Mouse (Mus musculus) midbrain, embryonic 10.5 days (tissue): ENCODE measurements at regions not wholly inside any gene's neighbourhood (a gene's known extent, or its start where the extent isn't known, plus 50 kb on each side); places are given as distances from the start of the nearest gene placed in this dataset.

Source experiments
- DNase-seq: peaks from one replicate; pipeline ENCODE4 v3.0.0-alpha.2; 2017; ENCODE audit warnings: low spot score
- H3K27ac ChIP-seq: fragments of 300-500 bp; sonication (generic); replicated peaks from 2 replicates; pipeline ENCODE4 v1.5.1; 2016; ENCODE audit warnings: mild to moderate bottlenecking
- H3K27me3 ChIP-seq: fragments of 300-500 bp; sonication (generic); 2 replicates; pipeline ENCODE4 v1.6.1; 2016; ENCODE audit warnings: low read depth, mild to moderate bottlenecking; ENCODE audit not compliant: poor library complexity, severe bottlenecking
- H3K36me3 ChIP-seq: fragments of 300-500 bp; sonication (generic); 2 replicates; pipeline ENCODE4 v1.6.1; 2016; ENCODE audit warnings: mild to moderate bottlenecking, moderate library complexity
- H3K4me1 ChIP-seq: fragments of 300-500 bp; sonication (generic); 2 replicates; pipeline ENCODE4 v1.6.1; 2016
- H3K4me3 ChIP-seq: fragments of 300-500 bp; sonication (generic); 2 replicates; pipeline ENCODE4 v1.5.1; 2016; ENCODE audit warnings: mild to moderate bottlenecking, moderate library complexity
- H3K9me3 ChIP-seq: fragments of 300-500 bp; sonication (generic); replicated peaks from 2 replicates; pipeline ENCODE4 v1.6.1; 2016; ENCODE audit warnings: mild to moderate bottlenecking
- whole genome bisulfite sequencing: fragments of 180-500 bp; shearing (Covaris S2); methylation state at CpG from one replicate; pipeline ENCODE4 v1.1.7; 2016; 5-methylcytosine and 5-hydroxymethylcytosine counted together

DNA sequence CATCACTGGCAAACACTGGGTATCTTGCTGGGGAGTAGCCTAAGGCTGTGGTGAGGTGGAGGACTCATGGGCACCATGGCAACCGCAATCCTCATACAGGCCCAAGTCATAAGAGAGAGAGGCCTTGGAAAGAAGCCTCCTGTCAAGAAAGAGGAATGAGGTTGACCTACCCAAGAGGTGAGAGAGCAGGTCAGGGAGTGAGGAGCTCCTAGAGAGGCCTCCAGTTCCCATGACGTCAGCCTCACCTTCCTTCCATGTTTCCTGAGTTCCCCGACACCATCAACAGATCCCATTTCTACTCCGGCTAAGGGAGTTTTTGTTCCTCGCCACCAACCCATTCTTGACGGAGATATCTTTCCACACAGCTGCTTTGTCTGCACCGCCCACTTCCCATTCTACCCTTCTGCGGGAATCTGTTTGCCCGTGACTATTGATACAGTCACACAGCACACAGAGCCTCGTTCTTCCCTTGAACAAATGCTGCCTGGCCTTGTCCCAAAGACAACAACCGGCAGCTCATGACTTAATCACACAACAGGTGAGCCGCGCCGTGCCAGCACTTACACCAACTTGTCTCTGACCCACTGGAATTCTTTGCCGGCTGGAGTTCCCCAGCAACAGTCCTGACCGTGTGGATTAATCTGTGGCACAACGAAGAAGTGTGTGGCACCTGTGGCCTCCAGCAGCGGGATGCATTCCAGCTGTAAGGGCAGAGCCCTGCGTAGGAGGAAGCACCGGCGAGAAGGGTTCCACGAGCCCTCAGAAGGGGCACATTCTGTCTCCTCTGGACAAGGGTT lies 111.8 kb upstream of the Rreb1 start:
- 83% methylated on average over 22 of the region's 22 CpGs for WGBS
- no peak for DNase-seq
- H3K27me3 ChIP-seq: no peaks in the 10 kb centered on the region
- peaks cover 5% of the 10 kb centered on the region; the same call in 1 of the 2 replicates for H3K4me1 ChIP-seq
- H3K9me3 ChIP-seq: no peaks in the 10 kb centered on the region
- no peak overlapping the region for H3K27ac ChIP-seq
- H3K4me3 ChIP-seq: no peak overlapping the region
- H3K36me3 ChIP-seq: no peaks in the 10 kb centered on the region

DNA sequence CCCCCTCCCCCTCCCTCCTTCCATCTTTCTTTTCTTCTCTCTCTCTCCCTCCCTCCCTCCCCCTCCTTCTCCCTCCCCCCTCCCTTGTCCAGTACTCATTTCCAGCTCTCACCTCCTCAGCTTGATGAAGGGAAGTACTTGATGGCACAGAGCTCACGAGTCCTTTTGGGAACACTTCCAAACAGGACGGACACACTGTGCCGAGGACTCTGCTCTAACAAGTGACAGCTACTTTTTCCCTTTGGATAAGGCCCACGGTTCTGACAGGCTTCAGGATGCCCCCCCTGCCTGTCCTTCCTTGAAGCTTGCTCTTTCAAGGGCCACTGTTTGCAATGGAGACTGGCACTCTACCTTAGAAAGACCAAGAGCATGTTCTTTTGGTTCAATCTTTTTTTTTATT lies 110.8 kb upstream of the Rreb1 start:
- 77% methylated on average over 4 of the region's 4 CpGs for WGBS

DNA sequence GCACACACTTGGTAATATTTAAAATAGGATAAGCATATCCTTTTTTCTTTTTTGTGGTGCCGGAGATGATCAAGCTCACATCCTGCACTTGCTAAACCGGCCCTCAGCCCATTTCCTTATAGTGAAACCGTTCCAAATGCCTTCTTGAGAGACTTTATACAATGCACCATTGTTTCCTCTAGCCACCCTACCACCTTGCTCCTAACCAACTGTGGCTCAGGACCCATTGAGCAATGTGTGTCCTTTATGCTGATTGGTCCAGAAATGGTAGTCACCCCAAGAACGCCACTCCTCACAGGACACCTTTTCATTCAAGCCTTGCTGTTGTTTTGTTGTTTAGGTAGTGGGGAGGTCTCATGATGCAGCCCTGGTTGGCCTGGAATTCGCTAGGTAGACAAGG lies 110.3 kb upstream of the Rreb1 start:
- H3K36me3 ChIP-seq: no peaks in the 10 kb centered on the region
- no peak overlapping the region for H3K27ac ChIP-seq
- H3K4me3 ChIP-seq: no peak overlapping the region
- DNase-seq: no peak
- no peaks in the 10 kb centered on the region for H3K9me3 ChIP-seq
- 86% methylated on average over 5 of the region's 5 CpGs for WGBS
- H3K27me3 ChIP-seq: no peaks in the 10 kb centered on the region
- peaks cover 5% of the 10 kb centered on the region; the same call in 1 of the 2 replicates for H3K4me1 ChIP-seq

More for the DNA sequence above, 110.8 kb upstream of the Rreb1 start:
- no peak for DNase-seq
- Histone ChIP-seq H3K4me1 (peaks cover 5% of the 10 kb centered on the region; the same call in 1 of the 2 replicates), H3K9me3 (no peaks in the 10 kb centered on the region), H3K4me3 (no peak overlapping the region), H3K27me3 (no peaks in the 10 kb centered on the region), H3K36me3 (no peaks in the 10 kb centered on the region), H3K27ac (no peak overlapping the region)

DNA sequence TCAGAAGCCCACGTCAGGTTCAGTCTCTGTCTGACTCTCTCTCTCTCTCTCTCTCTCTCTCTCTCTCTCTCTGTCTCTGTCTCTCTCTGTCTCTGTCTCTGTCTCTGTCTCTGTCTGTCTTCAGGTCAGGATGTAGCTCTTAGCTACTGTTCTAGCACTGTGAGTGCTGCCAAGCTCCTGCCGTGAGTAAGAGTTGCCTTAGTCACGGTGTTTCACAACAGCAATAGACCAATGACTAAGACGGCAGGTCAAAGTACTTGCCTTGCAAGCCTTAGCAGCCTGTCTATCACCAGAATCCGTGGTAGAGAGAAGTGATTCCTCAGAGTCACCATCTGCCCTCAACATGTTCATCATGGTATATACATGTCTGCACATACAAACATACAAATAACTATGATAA lies 107.1 kb upstream of the Rreb1 start:
- 85% methylated on average over 5 of the region's 5 CpGs for WGBS
- Histone ChIP-seq H3K4me1 (peaks cover 5% of the 10 kb centered on the region; the same call in 1 of the 2 replicates), H3K27ac (no peak overlapping the region)

GRCm38 (mm10) chr13:37674676-37675350 lies 103.4 kb upstream of the Rreb1 start:
- no peak overlapping the region for H3K27ac ChIP-seq
- no peak for DNase-seq
- no peaks in the 10 kb centered on the region for H3K36me3 ChIP-seq
- no peaks in the 10 kb centered on the region for H3K4me1 ChIP-seq
- no peaks in the 10 kb centered on the region for H3K9me3 ChIP-seq
- 81% methylated on average over 12 of the region's 12 CpGs for WGBS
- H3K27me3 ChIP-seq: no peaks in the 10 kb centered on the region
- no peak overlapping the region for H3K4me3 ChIP-seq

More for the DNA sequence above, 107.1 kb upstream of the Rreb1 start:
- Histone ChIP-seq H3K36me3 (no peaks in the 10 kb centered on the region), H3K27me3 (no peaks in the 10 kb centered on the region), H3K9me3 (no peaks in the 10 kb centered on the region), H3K4me3 (no peak overlapping the region)
- no peak for DNase-seq

DNA sequence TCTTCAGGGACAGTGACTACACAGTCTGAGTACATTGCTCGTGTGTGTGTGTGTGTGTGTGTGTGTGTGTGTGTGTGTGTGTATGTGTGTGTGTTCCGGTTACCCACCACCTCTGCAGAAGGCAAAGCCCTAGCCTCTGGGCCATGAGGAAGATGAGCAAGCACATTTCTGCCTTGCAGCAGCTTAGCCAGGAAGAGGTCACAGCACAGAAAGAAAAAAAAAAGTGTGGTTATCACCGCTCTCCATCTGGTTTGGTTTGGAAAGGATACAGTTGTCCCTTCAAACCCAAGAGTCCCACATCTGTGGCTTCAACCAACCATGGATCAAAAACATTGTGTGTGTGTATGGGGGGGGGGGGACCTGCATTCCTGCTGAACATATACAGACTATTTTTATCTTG lies 102.5 kb upstream of the Rreb1 start:
- no peak for DNase-seq
- Histone ChIP-seq H3K27ac (no peak overlapping the region), H3K4me1 (peaks cover 2% of the 10 kb centered on the region), H3K9me3 (no peaks in the 10 kb centered on the region), H3K4me3 (no peak overlapping the region), H3K27me3 (no peaks in the 10 kb centered on the region), H3K36me3 (no peaks in the 10 kb centered on the region)
- WGBS: 90% methylated on average over 3 of the region's 3 CpGs

GRCm38 (mm10) chr13:37676912-37677311 lies 101.3 kb upstream of the Rreb1 start:
- no peaks in the 10 kb centered on the region for H3K36me3 ChIP-seq
- H3K4me1 ChIP-seq: peaks cover 7% of the 10 kb centered on the region
- WGBS: 90% methylated on average over 6 of the region's 6 CpGs
- H3K27ac ChIP-seq: no peak overlapping the region
- no peak for DNase-seq
- H3K9me3 ChIP-seq: no peaks in the 10 kb centered on the region
- H3K4me3 ChIP-seq: no peak overlapping the region
- H3K27me3 ChIP-seq: no peaks in the 10 kb centered on the region

DNA sequence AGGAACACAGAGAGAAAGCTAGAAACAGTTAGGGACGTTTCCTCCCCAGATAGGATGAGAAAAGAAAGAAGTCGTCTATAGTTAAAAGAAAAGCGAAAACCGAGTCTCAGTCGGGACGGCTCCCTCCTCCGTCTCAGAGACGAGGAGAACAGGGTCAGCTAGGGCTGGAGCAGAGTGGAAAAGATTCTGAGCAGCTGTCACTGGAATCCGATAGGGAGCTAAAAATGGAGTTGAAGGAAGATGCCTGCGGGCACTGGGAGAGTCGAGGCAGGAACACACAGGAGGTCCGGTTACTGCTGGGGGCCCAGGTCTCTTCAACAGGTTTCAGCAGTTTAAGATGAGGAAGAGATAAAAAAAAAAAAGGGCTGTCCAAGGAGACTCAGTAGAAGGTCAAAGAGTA lies 99.9 kb upstream of the Rreb1 start:
- Histone ChIP-seq H3K9me3 (no peaks in the 10 kb centered on the region), H3K27ac (no peak overlapping the region), H3K4me3 (no peak overlapping the region), H3K4me1 (peaks cover 7% of the 10 kb centered on the region), H3K36me3 (no peaks in the 10 kb centered on the region), H3K27me3 (no peaks in the 10 kb centered on the region)
- DNase-seq: no peak
- WGBS: 86% methylated on average over 12 of the region's 12 CpGs

- H3K4me3 ChIP-seq: no peak overlapping the region
- no peak overlapping the region for H3K27ac ChIP-seq
- 96% methylated on average over 9 of the region's 9 CpGs for WGBS
- H3K4me1 ChIP-seq: peaks cover 7% of the 10 kb centered on the region
- DNase-seq: no peak
- H3K36me3 ChIP-seq: no peaks in the 10 kb centered on the region
- H3K9me3 ChIP-seq: no peaks in the 10 kb centered on the region
- no peaks in the 10 kb centered on the region for H3K27me3 ChIP-seq
Measured at GRCm38 (mm10) chr13:37678772-37679171, 99.4 kb upstream of the Rreb1 start.

DNA sequence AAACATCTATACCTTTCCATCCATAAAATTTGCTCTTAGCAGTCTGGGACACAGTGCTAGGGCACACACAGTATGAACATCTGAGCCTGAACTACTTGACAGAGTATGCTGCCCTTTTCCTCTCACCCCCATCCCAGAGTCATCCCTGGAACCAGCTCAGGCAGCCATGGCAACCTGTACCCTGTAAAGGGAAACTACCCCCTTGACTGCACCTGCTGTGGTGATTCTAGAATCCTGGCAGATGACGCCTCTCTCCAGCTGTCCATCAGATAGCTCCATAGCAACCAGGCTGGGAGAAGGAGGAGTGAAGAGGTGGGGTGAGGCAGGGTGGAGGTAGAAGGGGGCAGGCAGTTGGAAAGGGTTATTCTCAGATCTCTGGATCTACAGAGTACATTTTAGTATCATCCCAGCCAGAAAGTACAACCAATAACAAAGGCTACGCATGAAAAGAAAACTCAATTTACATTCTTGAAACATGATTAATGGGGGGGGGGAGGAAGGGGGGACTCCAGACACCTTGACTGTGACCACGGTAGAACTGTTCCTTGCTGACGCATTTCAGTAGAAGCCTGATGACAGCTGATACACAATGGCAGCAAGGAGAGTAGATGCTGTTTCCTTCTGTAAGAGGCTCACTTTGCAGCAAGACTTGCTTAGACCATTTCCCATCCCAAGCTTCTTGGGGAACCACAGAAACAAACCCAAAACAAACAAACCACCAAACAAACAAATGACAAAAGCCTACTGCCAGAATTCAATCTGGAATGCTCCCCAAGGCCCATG lies 97.2 kb upstream of the Rreb1 start:
- Histone ChIP-seq H3K4me1 (peaks cover 7% of the 10 kb centered on the region), H3K4me3 (no peak overlapping the region), H3K27ac (no peak overlapping the region), H3K36me3 (no peaks in the 10 kb centered on the region), H3K27me3 (no peaks in the 10 kb centered on the region), H3K9me3 (no peaks in the 10 kb centered on the region)
- 58% methylated on average over 4 of the region's 4 CpGs for WGBS
- no peak for DNase-seq

DNA sequence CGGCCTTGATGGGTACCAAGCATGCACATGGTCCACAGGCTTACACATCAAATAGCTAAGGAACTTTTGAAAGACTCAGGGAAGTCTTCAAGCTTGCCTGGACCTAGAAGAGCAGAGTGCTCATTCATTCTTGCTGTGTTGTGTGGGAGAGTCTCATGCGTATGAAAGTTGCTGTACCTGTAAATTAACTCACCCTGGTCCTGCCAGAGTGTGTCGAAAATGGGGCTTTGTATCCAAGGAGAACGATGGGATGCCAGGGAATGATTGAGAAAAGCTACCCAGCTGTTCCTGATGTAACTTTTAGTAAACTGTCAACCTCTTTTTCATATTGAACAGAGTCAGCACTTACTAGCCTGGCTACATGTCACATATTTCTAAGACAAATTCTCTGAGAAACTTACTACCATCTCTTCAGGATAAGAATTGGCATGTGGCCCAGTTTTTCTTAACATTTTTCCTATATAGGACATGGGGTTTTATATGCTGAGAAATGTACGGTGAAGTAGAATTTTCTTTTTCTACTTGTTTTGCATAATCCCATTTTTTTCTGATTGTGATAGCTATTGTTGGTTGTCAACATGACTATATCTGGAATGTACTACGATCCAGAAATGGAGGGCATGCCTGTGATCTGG lies 95.0 kb upstream of the Rreb1 start:
- Histone ChIP-seq H3K27ac (no peak overlapping the region), H3K36me3 (no peaks in the 10 kb centered on the region), H3K4me1 (peaks cover 7% of the 10 kb centered on the region), H3K27me3 (no peaks in the 10 kb centered on the region), H3K4me3 (no peak overlapping the region), H3K9me3 (no peaks in the 10 kb centered on the region)
- no peak for DNase-seq
- 90% methylated on average over 6 of the region's 6 CpGs for WGBS

- Histone ChIP-seq H3K9me3 (no peaks in the 10 kb centered on the region), H3K4me1 (peaks cover 7% of the 10 kb centered on the region), H3K4me3 (no peak overlapping the region), H3K27ac (no peak overlapping the region), H3K36me3 (no peaks in the 10 kb centered on the region), H3K27me3 (no peaks in the 10 kb centered on the region)
- no peak for DNase-seq
- 77% methylated on average over 2 of the region's 2 CpGs for WGBS
Measured at GRCm38 (mm10) chr13:37685617-37686016, 92.6 kb upstream of the Rreb1 start.
